Mouse (Mus musculus) urinary bladder, postnatal 14 days (tissue): Measurements from ENCODE around the gene Gm20843.
"Not testable (repeated sequence)": the region's sequence is repeated elsewhere in the genome, so short reads cannot be mapped to it uniquely, and the experiment has no call there.

Experiments used
- DNase-seq: peaks from one replicate; pipeline ENCODE4 v3.0.0; 2021; ENCODE audit warnings: low spot score

Gm20843 gene

GRCm38 (mm10) chrY:72247018-72247417, at the start of gene Gm20843:
Gene Gm20843, minus strand, starts transcription at chrY:72247118.
- not testable (repeated sequence) for DNase-seq
